ENCODE assay signal across 8 mouse cellular contexts in genomic region chr8:71670621-71671548, GRCm38 (mm10). TPM values are rescaled to one million over a fixed set of nuclear protein-coding genes. Genes with fewer than 3 reads are reported as not detected.
DNase-seq lines count a peak whose midpoint lies in the region; ATAC-seq and TF ChIP-seq lines count a peak whose summit lies in the region.

No protein-coding gene starts in this region.

- ATAC-seq in lung, embryonic 15.5 days (ENCODE audit: borderline replicate concordance, extremely low read depth, low FRiP score, low TSS enrichment): peak; percentile 24; the same call in 1 of the 2 replicates
- peak; percentile 27 for ATAC-seq in kidney, postnatal 0 days (replicated peaks; ENCODE audit: low FRiP score, low read depth)
- ATAC-seq in liver, embryonic 13.5 days (ENCODE audit: low read depth): peak; percentile 35

- H3K4me2 ChIP-seq in lung, embryonic 15.5 days: peak overlapping the region; percentile 97
- H3K4me2 ChIP-seq in kidney, postnatal 0 days (ENCODE audit: low read length): peak overlapping the region; percentile 81
- H3K4me2 ChIP-seq in liver, embryonic 13.5 days: peak overlapping the region; percentile 83

- DNase-seq in lung, postnatal 36 days: no peak
- peak; percentile 83 to 84 for DNase-seq in cerebellum, adult 18-20 months
- DNase-seq in forelimb bud, embryonic 11.5 days (ENCODE audit: low read depth, low spot score): peak; percentile 60
- DNase-seq in kidney, postnatal 0 days (ENCODE audit: low spot score): peak; percentile 48
- no peak for DNase-seq in liver, embryonic 13.5 days
- DNase-seq in right cerebral cortex, postnatal 10 days (ENCODE audit: low spot score in 2 of 2): peak; percentile 88 to 89
- DNase-seq in ovary, adult 18-20 months (ENCODE audit: low spot score): no peak

- H3K27ac ChIP-seq in lung, embryonic 15.5 days: no peak overlapping the region
- no peak overlapping the region for H3K27ac ChIP-seq in kidney, postnatal 0 days
- no peak overlapping the region for H3K27ac ChIP-seq in liver, embryonic 13.5 days

- peaks cover 46% of the 10 kb centered on the region for H3K27me3 ChIP-seq in lung, embryonic 15.5 days
- H3K27me3 ChIP-seq in kidney, postnatal 0 days (ENCODE audit: insufficient read depth, low read length): peaks cover 5% of the 10 kb centered on the region; the same call in 1 of the 2 replicates
- peaks cover 56% of the 10 kb centered on the region for H3K27me3 ChIP-seq in liver, embryonic 13.5 days

- no peak for TF ChIP-seq CTCF in kidney, postnatal 0 days (IDR thresholded peaks at IDR 0.05; ENCODE audit: low read depth)

- WGBS in lung, embryonic 15.5 days: 1% methylated on average over 50 of the region's 64 CpGs
- WGBS in kidney, postnatal 0 days: under 1% methylated on average over 64 of the region's 64 CpGs
- 1% methylated on average over 63 of the region's 64 CpGs for WGBS in liver, embryonic 13.5 days (ENCODE audit: insufficient replicate concordance)

- H3K9me3 ChIP-seq in lung, embryonic 15.5 days: no peaks in the 10 kb centered on the region
- H3K9me3 ChIP-seq in kidney, postnatal 0 days (replicated peaks; ENCODE audit: low read length): no peaks in the 10 kb centered on the region
- H3K9me3 ChIP-seq in liver, embryonic 13.5 days (replicated peaks): no peaks in the 10 kb centered on the region

- peaks cover 37% of the 10 kb centered on the region for H3K4me1 ChIP-seq in lung, embryonic 15.5 days
- H3K4me1 ChIP-seq in kidney, postnatal 0 days (replicated peaks; ENCODE audit: insufficient read depth, low read length): peaks cover 27% of the 10 kb centered on the region
- peaks cover 54% of the 10 kb centered on the region for H3K4me1 ChIP-seq in liver, embryonic 13.5 days (replicated peaks)

- H3K9ac ChIP-seq in lung, embryonic 15.5 days: no peak overlapping the region
- no peak overlapping the region for H3K9ac ChIP-seq in kidney, postnatal 0 days (ENCODE audit: low read depth, low read length)
- H3K9ac ChIP-seq in liver, embryonic 13.5 days: no peak overlapping the region

- H3K4me3 ChIP-seq in lung, embryonic 15.5 days: peak overlapping the region; percentile 47
- H3K4me3 ChIP-seq in kidney, postnatal 0 days (replicated peaks; ENCODE audit: low read depth, low read length): peak overlapping the region; percentile 41
- peak overlapping the region; percentile 58 for H3K4me3 ChIP-seq in liver, embryonic 13.5 days (replicated peaks)

- H3K36me3 ChIP-seq in lung, embryonic 15.5 days: no peaks in the 10 kb centered on the region
- H3K36me3 ChIP-seq in kidney, postnatal 0 days (ENCODE audit: insufficient read depth, low read length): no peaks in the 10 kb centered on the region
- no peaks in the 10 kb centered on the region for H3K36me3 ChIP-seq in liver, embryonic 13.5 days

RNA-seq across cellular contexts. Expression of gene Unc13a, which starts 0.7 kb away (rescaled TPM):
- polyA plus RNA-seq in lung, embryonic 15.5 days (2015; fragmentation: Nextera tagmentation; extraction: Ambion mirVana): 0.66 and 0.81 TPM in 2 replicates
- polyA plus RNA-seq in kidney, postnatal 0 days (2015; fragmentation: Nextera tagmentation; extraction: Ambion mirVana): 0.50 and 0.60 TPM in 2 replicates
- 0.20 TPM in 2 replicates for polyA plus RNA-seq in liver, embryonic 13.5 days (2015; fragmentation: Nextera tagmentation; extraction: Ambion mirVana)

RNA-seq across cellular contexts. Expression of gene Jak3, which starts 5.2 kb away (rescaled TPM):
- polyA plus RNA-seq in lung, embryonic 15.5 days (2015; fragmentation: Nextera tagmentation; extraction: Ambion mirVana): 9.9 TPM in 2 replicates
- 5.3 TPM in 2 replicates for polyA plus RNA-seq in kidney, postnatal 0 days (2015; fragmentation: Nextera tagmentation; extraction: Ambion mirVana)
- 5.7 and 6.1 TPM in 2 replicates for polyA plus RNA-seq in liver, embryonic 13.5 days (2015; fragmentation: Nextera tagmentation; extraction: Ambion mirVana)

RNA-seq across cellular contexts. Expression of gene Insl3, which starts 18.1 kb away (rescaled TPM):
- 0.63 and 1.3 TPM in 2 replicates for polyA plus RNA-seq in lung, embryonic 15.5 days (2015; fragmentation: Nextera tagmentation; extraction: Ambion mirVana)
- 1.3 TPM in 2 replicates for polyA plus RNA-seq in kidney, postnatal 0 days (2015; fragmentation: Nextera tagmentation; extraction: Ambion mirVana)
- polyA plus RNA-seq in liver, embryonic 13.5 days (2015; fragmentation: Nextera tagmentation; extraction: Ambion mirVana): 0.67 and 1.1 TPM in 2 replicates

RNA-seq across cellular contexts. Expression of gene B3gnt3, which starts 30.7 kb away (rescaled TPM):
- polyA plus RNA-seq in lung, embryonic 15.5 days (2015; fragmentation: Nextera tagmentation; extraction: Ambion mirVana): 3.3 and 3.6 TPM in 2 replicates
- polyA plus RNA-seq in kidney, postnatal 0 days (2015; fragmentation: Nextera tagmentation; extraction: Ambion mirVana): 4.3 TPM in 2 replicates
- polyA plus RNA-seq in liver, embryonic 13.5 days (2015; fragmentation: Nextera tagmentation; extraction: Ambion mirVana): 3.5 and 3.7 TPM in 2 replicates

RNA-seq across cellular contexts. Expression of gene Fcho1, which starts 54.6 kb away (rescaled TPM):
- 4.8 and 7.6 TPM in 2 replicates for polyA plus RNA-seq in lung, embryonic 15.5 days (2015; fragmentation: Nextera tagmentation; extraction: Ambion mirVana)
- 3.4 and 4.1 TPM in 2 replicates for polyA plus RNA-seq in kidney, postnatal 0 days (2015; fragmentation: Nextera tagmentation; extraction: Ambion mirVana)
- polyA plus RNA-seq in liver, embryonic 13.5 days (2015; fragmentation: Nextera tagmentation; extraction: Ambion mirVana): 16.6 and 16.9 TPM in 2 replicates

Comparison
In these comparisons a context has a peak if more than half of its experiments do, and no peak if none do; other contexts are left out.
1. DNase-seq: peak in cerebellum, adult 18-20 months (2 of 2), forelimb bud, embryonic 11.5 days (single experiment), kidney, postnatal 0 days (single experiment) and right cerebral cortex, postnatal 10 days (2 of 2); none in lung, postnatal 36 days (single experiment), liver, embryonic 13.5 days (single experiment) and ovary, adult 18-20 months (single experiment).
2. Peak in every context shown above with its lines, with median percentiles within 50 percentile points of each other: ATAC-seq, H3K4me2 ChIP-seq and H3K4me3 ChIP-seq.